Mouse (Mus musculus) heart, postnatal 14 days (tissue): ENCODE data around the gene Eid3. TPM values are rescaled to one million over a fixed set of nuclear protein-coding genes. Genes with fewer than 3 reads are reported as not detected.

Experiments
- DNase-seq, 2 experiments: peaks; one replicate each; pipeline ENCODE4 v3.0.0; 2021 to 2022
- intact Hi-C: fragments of 180-260 bp; cut with DNase I; formaldehyde crosslinking; loops from one replicate; pipeline ENCODE4 v1.15.1; 2025
- total RNA-seq, 2 experiments: library from RNA; stranded (reverse); gene quantifications; 2 replicates each; pipeline ENCODE4 v1.2.3; 2021

The Eid3 gene
- total RNA-seq, 2 experiments from 2014 or later: 1.1 to 1.3 TPM

GRCm38 (mm10) chr10:82901436-82901835, 35.0 kb downstream of the Eid3 start:
- peak; percentile 90 to 94 for DNase-seq
- intact Hi-C loops: loop anchor here (1.0 to 10.0 kb wide), 3 partner anchors 89 to 603 kb away; no protein-coding TSS in a partner anchor

GRCm38 (mm10) chr10:82908526-82908925, 42.1 kb downstream of the Eid3 start:
- DNase-seq: no peak
- intact Hi-C loops: loop anchor here (2.0 to 10.0 kb wide), 6 partner anchors 189 to 596 kb away; partner anchors contain the start of gene D10Wsu102e

GRCm38 (mm10) chr10:82909382-82909781, 43.0 kb downstream of the Eid3 start:
- intact Hi-C loops: loop anchor here (2.0 to 10.0 kb wide), 6 partner anchors 188 to 595 kb away; partner anchors contain the start of gene D10Wsu102e
- DNase-seq: peak; percentile 65 to 79

- peak in 1 of 2 experiments; percentile 25 for DNase-seq
- intact Hi-C loops: no loop called here
Measured at GRCm38 (mm10) chr10:82910198-82910597, 43.8 kb downstream of the Eid3 start.

GRCm38 (mm10) chr10:82913238-82913637, 46.8 kb downstream of the Eid3 start:
- intact Hi-C loops: no loop called here
- no peak for DNase-seq

- DNase-seq: no peak
- intact Hi-C loops: no loop called here
Measured at GRCm38 (mm10) chr10:82913772-82914171, 47.3 kb downstream of the Eid3 start.

Other genes starting within 250 kb of the Eid3 start
- 10 to 100 TPM; 20.5 to 25.0 TPM for gene 1190007I07Rik, start 243.4 kb upstream of the Eid3 start, total RNA-seq
- 10 to 100 TPM; 22.9 to 23.8 TPM for gene Tdg, start 236.8 kb upstream of the Eid3 start, total RNA-seq
- gene Glt8d2, start 176.0 kb upstream of the Eid3 start, total RNA-seq: 1 to 10 TPM; 3.0 to 4.7 TPM
- gene Hcfc2, start 170.5 kb upstream of the Eid3 start, total RNA-seq: 10 to 100 TPM; 32.9 to 33.8 TPM
- 10 to 100 TPM; 14.6 to 15.2 TPM for gene Nfyb, start 102.5 kb upstream of the Eid3 start, total RNA-seq
- gene Txnrd1, start 32.7 kb upstream of the Eid3 start, total RNA-seq: 10 to 100 TPM; 41.5 to 43.9 TPM
- 1 to 10 TPM; 3.4 to 4.1 TPM for gene Chst11, start 118.9 kb downstream of the Eid3 start, total RNA-seq